Mouse (Mus musculus) cerebellum, adult 2 months (tissue): ENCODE measurements around the gene Akap2.

ENCODE experiments used
- CTCF ChIP-seq: fragments of 200-500 bp; IDR thresholded peaks from 2 replicates; pipeline ENCODE4 v1.5.1; 2011; ENCODE audit warnings: low read depth, mild to moderate bottlenecking, control low read depth, low read length, moderate library complexity, borderline replicate concordance; ENCODE audit not compliant: insufficient read depth
- POLR2A ChIP-seq: fragments of 200-500 bp; IDR thresholded peaks from 2 replicates; pipeline ENCODE4 v1.6.1; 2011; ENCODE audit warnings: low read length, control low read depth, borderline replicate concordance; ENCODE audit not compliant: insufficient read depth

GRCm38 (mm10) chr4:57837089-57837488 lies 119.6 kb downstream of the Akap2 start:
- TF ChIP-seq CTCF (no peak), POLR2A (no peak)
